Mouse (Mus musculus): ENCODE data around the gene Clasp1. TPM values are rescaled to one million over a fixed set of nuclear protein-coding genes. Genes with fewer than 3 reads are reported as not detected.

The Clasp1 gene
- total RNA-seq, 4 experiments from 2014 or later = 43.2 to 66.6 (median 54.4) TPM

DNA sequence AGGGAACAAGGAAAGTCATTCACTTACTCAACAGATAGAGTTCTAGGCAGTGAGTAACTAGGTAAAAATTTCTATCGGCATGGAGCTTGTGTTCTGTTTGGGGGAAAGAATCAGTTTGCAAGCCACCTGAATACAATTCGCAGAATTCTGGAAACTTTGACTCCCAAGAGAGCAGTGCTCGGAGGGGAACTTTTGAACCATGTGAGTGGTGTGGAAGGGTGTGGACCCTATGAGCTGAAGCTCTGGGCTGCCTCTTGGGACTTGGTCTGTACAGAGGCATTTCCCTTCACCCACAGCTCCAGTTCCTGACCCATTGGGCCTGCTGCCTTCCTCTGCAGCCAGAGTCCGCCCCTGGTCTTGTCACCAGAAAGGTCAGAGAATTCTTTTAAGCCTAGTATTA, 64.7 kb downstream of the Clasp1 start:
- DNase-seq = no peak

DNA sequence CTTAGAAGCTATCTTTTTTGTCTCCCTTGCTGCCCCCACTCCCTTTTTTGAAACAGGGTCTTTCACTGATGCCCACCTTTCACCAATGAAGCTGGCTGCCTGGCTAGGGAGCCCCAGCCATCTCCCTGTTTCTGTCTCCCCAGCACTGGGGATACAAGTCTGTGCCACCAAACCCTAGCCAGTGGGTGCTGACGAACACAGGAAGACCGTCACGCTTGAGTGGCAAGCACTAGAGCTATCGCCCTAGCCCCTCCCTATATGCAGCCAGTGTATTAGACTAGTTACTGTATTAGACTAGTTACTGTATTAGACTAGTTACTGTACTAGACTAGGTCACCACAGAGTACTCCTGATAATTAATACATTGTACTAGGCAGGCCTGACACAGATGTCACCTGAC, 66.0 kb downstream of the Clasp1 start:
- no peak for DNase-seq

DNA sequence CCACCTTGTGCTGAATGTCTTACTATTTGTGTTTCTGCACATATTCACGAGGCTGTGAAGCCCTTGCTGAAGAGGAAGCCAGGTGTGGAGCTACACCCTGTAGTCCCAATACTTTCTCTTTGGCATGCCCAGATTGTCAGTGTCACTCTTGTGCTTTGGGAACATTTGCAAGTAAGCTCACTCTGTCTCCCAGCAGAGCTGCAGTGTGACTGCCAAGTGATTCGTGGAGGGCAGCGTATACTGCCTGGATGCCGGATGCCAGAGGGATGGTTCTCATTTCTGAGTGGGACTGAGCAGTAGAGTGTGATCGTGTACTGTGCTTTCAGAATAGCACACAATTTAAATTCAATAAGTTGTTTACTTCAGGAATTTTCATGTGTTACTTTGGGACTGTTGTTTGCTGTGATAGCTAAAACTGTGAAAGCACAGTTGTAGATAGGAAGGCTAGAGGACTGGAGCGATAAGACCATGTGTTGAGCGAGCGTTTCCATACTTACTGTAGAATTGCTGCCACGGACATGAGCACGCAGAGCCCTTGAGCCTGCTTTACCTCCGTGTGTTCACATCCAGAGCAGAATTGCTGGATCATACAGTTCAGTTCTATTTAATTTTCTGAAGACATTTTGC, 68.5 kb downstream of the Clasp1 start:
- no peak for DNase-seq

DNA sequence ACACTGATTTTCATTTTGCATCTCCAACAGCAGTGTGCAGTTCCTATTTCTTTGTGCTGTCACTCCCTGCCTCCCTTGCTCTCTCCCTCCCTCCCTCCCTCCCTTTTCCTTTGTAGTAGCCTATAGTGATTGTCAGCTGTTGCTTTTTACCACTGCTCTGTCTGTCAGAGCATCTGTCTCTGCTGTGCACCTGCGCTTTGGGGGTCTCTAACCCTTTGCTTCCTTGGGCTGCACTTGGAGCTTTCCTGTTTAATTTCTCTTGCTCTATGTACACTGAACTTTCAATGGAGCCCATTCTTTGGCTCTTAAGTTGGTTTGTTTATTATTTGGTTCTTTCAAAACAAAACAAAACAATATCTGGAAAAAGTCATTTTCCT, 69.0 kb downstream of the Clasp1 start:
- no peak for DNase-seq

DNA sequence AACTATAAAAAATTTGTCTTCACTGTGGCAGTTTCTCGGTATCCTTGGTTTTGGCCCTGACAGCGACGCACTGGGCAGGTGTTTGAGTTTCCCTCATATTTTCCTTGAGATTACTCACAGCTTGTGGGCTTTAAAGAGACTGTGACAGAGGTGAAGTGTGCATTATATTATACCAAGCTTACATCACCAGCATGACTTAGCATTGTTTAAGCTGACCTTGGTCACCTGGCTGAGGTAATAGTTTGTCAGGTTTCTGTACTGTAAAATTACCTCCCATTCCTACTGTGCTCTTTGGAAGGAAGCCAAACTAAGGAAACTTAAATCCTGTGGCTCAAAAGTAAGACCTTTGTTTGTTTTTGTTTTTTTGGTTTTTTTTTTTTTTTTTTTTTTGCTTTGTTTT, 69.4 kb downstream of the Clasp1 start:
- DNase-seq = no peak

DNA sequence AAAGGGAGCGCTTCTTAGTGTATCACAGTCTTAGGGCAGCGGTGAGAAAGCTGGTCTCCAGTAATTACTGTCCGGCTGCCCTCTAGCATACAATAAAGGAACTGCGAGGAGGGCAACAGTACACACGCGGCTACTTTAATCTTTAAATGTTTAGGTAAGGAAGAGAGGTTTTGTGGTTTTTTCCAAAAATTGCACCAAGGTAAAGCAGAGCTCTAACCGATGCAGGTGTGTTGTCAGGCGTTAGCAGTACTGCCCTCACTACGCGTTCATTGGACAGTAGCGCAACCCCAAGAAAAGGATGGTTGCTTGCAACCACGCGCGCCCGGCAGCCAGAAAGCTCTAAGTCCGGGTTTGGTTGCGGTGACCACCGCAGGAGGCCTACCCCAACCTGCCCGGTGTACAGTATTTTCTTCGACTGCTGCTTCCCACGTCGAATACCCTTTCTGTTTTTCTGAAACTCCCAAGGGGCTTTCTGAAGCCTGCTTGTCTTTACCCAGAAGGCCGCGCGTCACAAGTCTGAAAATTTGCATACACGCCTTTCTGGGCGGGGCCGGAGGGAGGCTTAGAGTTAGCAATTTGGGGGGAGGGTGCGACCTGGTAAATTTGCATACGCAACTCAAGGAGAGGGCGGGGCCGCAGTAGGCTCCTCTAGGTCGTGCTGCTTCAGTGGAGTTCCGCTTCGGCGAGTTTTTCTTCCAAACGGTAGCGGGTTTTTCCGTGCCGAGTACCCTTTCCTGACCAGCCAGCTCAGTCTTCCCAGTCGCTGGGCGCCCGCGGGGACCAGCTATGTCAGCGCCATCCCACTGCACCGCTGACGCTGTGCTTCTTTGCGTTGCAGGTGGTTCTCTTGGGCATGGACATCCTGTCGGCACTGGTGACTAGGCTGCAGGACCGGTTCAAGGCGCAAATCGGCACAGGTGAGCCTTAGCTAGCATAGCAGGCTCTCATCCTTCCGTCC, 70.4 kb downstream of the Clasp1 start:
- DNase-seq = peak; percentile 92

DNA sequence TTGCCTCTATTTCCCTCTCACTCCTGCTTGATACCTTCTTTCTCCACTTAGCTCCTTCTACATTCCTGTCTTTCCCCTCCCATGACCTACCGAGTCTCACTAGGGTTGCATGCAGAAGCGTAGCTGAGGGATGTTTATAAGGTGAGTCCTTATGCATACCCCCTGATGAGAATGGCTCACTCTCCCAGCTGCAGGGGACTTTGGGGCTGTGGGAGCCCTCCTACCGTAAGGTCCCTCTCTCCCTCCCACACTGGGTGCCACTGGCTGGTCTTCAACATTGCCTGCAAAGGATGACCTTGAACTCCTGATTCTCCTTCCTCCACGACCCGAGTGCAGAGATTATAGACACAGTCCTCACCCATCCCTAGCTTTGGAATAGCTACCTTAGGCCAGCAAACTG, 71.9 kb downstream of the Clasp1 start:
- no peak for DNase-seq

- no peak for DNase-seq
These were observed 77.2 kb downstream of the Clasp1 start for GRCm38 (mm10) chr1:118466041-118466440.

DNA sequence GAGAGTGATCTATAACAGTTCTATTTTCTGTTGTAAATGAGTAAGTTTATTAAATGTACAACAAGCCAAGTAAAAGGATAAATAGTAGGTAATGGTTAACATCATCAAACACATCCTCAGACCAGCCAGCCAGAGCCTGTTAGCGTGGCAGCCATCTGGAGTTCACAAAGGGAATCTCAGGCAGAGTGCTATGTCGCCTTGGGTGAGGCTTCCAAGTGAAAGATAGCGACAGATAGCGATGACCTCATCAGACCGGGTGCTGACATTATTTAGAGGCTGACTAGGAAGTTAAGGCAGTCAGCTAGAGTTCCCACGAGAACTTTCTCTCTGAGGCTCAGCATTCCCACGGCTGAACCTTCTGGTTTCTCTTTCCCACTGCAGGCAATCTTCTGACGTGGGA, 83.5 kb downstream of the Clasp1 start:
- no peak for DNase-seq

- no peak for DNase-seq
These were observed 88.1 kb downstream of the Clasp1 start for GRCm38 (mm10) chr1:118476919-118477318.

- DNase-seq = peak; percentile 25
These were observed 90.4 kb downstream of the Clasp1 start for GRCm38 (mm10) chr1:118479246-118479645.

- DNase-seq = no peak
These were observed 91.9 kb downstream of the Clasp1 start for GRCm38 (mm10) chr1:118480484-118481364.

DNA sequence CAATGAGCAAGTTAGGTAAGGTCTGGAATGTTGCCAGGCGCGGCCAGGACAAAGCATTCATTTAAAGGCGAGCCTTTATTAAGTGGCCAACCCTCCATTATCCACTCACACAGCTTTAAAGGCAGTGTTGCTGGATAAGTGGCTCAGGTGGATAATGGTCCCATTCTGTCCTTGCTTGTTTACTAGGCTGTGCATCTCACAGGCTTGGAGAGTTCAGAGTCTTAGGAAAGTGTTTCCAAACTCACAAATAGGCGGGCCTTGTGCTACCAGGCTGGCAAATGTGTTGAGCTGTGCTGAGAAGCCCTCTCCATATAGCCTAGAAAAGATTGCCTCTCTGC, 92.5 kb downstream of the Clasp1 start:
- DNase-seq = no peak

DNA sequence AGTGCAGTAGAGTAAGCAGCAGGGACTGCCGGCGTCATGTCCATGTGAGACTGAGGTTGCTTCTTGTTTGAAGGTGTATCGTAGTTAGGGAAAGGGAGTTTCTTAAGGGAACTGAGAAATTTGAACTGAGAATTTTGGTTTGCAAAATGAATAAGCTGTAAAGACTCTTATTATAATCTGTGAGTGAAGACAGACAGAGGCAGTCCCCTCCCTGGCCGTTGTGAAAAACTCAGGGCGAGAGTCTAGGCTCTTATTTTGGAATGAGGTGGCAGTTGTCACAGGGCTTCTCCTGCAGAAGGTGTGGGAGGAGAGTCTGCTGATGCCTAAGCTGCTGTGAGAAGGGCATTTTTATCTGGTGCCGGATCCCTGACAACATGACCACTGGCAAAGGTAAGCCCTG, 92.8 kb downstream of the Clasp1 start:
- DNase-seq = no peak

GRCm38 (mm10) chr1:118482285-118483019, 93.6 kb downstream of the Clasp1 start:
- no peak for DNase-seq

DNA sequence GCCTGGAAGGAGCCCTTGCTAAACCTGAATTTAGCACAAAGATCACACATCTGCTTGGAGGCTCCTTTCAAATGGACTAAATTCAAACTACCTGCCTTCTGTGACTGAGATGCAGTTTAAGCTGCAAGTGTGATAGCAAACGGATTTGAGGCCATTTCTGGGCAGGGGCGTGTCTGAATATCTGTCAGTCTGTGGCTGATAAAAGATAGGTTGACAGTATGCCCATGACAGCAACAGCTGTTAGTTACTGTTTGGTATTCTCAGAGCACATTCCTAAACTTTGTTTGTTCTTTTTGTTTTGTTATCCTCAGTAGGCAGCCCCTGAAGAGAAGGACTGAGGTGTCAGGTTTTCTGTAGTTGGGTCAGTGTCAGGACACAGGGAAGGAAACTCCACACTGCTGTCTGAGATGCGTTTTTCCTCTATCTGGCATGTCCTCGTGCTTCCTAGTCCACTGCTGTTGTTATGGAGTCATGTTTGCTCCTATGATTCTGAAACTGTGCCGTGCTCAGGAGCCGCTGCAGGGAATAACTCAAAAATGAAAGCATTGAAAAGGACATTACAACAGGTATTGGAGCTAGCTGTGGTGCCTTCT, 94.7 kb downstream of the Clasp1 start:
- DNase-seq = no peak

- DNase-seq = no peak
These were observed 96.7 kb downstream of the Clasp1 start for GRCm38 (mm10) chr1:118485572-118485971.

- DNase-seq = no peak
These were observed 97.2 kb downstream of the Clasp1 start for GRCm38 (mm10) chr1:118486021-118486420.

DNA sequence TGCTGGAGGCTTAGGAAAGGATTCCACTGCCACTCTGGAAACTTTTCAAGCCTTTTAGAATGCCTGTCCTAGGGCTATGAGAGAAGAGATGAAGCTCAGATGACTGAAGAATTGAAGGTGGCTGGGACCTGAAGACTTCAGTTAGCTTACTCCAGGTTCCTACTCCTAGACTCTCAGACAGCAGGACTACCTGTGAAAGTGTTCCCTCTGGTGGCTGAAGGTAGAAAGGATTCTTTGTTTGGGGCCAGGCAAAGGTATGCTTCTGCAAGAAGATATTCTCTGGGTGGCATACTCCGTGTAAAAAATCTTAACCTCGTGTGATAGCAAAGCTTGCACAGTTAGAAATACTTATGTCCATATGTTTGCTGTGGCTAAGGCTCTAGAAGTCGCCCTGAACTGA, 104.0 kb downstream of the Clasp1 start:
- DNase-seq = no peak

DNA sequence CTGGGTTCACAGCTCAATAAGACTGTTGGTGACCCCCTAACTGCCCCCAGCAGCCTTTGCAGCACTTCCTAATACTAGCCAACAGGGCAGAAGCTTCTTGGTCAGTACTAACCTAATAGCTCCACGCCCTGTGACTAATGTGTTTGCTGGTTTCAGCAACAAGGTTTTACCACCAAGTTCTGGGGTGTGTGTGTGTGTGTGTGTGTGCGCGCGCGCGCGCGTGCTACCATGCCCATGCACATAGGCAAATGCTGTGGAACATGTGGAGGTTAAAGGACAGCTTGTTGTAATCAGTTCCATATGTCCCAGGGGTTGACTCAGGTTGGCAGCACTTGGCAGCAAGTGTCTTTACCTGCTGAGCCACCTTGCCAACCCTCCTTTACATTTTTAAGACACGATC, 105.7 kb downstream of the Clasp1 start:
- DNase-seq = no peak

DNA sequence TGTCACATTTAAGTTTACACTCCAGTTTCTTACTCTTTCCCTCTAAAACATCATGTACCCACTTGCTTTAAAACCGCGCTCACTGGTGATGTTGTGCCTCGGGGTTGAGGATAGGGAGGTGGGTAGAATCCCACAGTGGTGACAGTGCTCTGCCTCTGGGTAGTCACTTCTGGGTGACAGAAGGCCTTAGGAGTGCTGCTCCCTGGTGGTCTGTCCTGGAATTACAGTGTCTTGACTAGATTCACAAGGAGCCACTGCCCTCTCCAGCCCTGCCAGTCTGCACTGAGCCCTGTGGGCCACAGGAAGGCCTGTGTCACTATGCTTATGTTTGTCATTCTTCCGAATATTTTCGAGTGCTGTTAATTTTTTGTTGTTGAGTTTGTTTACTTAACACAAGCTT, 109.5 kb downstream of the Clasp1 start:
- DNase-seq = peak; percentile 50

- no peak for DNase-seq
These were observed 111.7 kb downstream of the Clasp1 start for GRCm38 (mm10) chr1:118500606-118501005.

All from adrenal gland, adult 8-10 months (tissue).